Mouse (Mus musculus): ENCODE results near the gene Apaf1. TPM values are rescaled to one million over a fixed set of nuclear protein-coding genes. Genes with fewer than 3 reads are reported as not detected.

Gene Apaf1
- polyA plus RNA-seq, 2 experiments: 33.2 to 39.4 TPM

GRCm38 (mm10) chr10:90966821-90967220 is 115.7 kb downstream of the Apaf1 start:
- H3K36me3 ChIP-seq (ENCODE audit: control insufficient read depth, insufficient read depth, low read length): no peaks in the 10 kb centered on the region
- peak; percentile 46 for DNase-seq (ENCODE audit: low spot score)
- 15% methylated on average over 9 of the region's 9 CpGs for WGBS

DNA sequence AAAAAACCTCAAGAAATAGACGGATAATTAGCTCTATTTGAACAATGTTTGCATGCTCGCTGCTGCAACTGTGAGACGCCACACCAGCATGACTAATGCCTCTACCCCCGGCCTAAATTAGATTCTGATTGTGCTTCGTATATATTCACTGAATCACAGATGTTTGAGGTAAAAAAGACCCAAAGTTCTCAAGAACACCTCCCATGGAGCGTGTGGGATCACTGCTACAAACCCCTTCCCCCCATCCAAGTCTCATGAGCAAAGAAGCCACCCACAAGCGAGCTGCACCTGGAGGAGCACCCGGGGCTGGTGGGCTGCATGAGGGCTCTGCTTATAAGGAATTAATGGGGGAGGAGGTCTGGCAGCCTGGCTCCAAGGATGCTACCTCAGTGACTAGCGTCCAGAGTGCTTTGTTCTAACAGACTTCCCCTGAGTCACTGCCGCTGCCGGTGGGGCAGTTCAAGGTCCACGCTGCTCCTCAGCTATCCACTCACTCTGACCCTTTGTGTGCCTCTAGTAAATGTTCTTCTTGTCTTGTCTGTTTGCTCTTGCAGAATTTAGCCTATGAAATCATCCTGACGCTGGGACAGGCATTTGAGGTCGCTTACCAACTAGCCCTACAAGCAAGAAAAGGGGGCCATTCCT is 116.8 kb downstream of the Apaf1 start:
- H3K9ac ChIP-seq (ENCODE audit: low read depth, low read length, severe bottlenecking): no peak overlapping the region
- DNase-seq (ENCODE audit: low spot score): no peak
- peaks cover 4% of the 10 kb centered on the region; the same call in 1 of the 2 replicates for H3K4me1 ChIP-seq (ENCODE audit: control insufficient read depth, insufficient read depth, low read length)
- no peak for ATAC-seq (ENCODE audit: low FRiP score, low read depth)
- no peak overlapping the region for H3K27ac ChIP-seq (replicated peaks; ENCODE audit: low read depth, low read length)
- no peak overlapping the region for H3K4me3 ChIP-seq (replicated peaks; ENCODE audit: low read length)
- H3K36me3 ChIP-seq (ENCODE audit: control insufficient read depth, insufficient read depth, low read length): no peaks in the 10 kb centered on the region
- H3K27me3 ChIP-seq (ENCODE audit: control insufficient read depth, insufficient read depth, low read length): peaks cover 24% of the 10 kb centered on the region
- no peak overlapping the region for H3K4me2 ChIP-seq (replicated peaks; ENCODE audit: low read depth, low read length, severe bottlenecking)
- 55% methylated on average over 14 of the region's 14 CpGs for WGBS
- no peak for TF ChIP-seq POLR2A (IDR thresholded peaks at IDR 0.05; ENCODE audit: borderline replicate concordance, extremely low read depth, insufficient read depth, insufficient read length)
- no peaks in the 10 kb centered on the region for H3K9me3 ChIP-seq (ENCODE audit: control insufficient read depth, low read length)

More at GRCm38 (mm10) chr10:90966821-90967220, 115.7 kb downstream of the Apaf1 start:
- peaks cover 24% of the 10 kb centered on the region for H3K27me3 ChIP-seq (ENCODE audit: control insufficient read depth, insufficient read depth, low read length)
- no peak for TF ChIP-seq POLR2A (IDR thresholded peaks at IDR 0.05; ENCODE audit: borderline replicate concordance, extremely low read depth, insufficient read depth, insufficient read length)
- H3K9me3 ChIP-seq (ENCODE audit: control insufficient read depth, low read length): no peaks in the 10 kb centered on the region
- no peak for ATAC-seq (ENCODE audit: low FRiP score, low read depth)
- no peak overlapping the region for H3K4me2 ChIP-seq (replicated peaks; ENCODE audit: low read depth, low read length, severe bottlenecking)
- H3K27ac ChIP-seq (replicated peaks; ENCODE audit: low read depth, low read length): no peak overlapping the region
- no peak overlapping the region for H3K9ac ChIP-seq (ENCODE audit: low read depth, low read length, severe bottlenecking)
- H3K4me1 ChIP-seq (ENCODE audit: control insufficient read depth, insufficient read depth, low read length): peaks cover 4% of the 10 kb centered on the region; the same call in 1 of the 2 replicates
- no peak overlapping the region for H3K4me3 ChIP-seq (replicated peaks; ENCODE audit: low read length)

- no peak for TF ChIP-seq POLR2A (IDR thresholded peaks at IDR 0.05; ENCODE audit: borderline replicate concordance, extremely low read depth, insufficient read depth, insufficient read length)
- Histone ChIP-seq H3K9ac (ENCODE audit: low read depth, low read length, severe bottlenecking) (no peak overlapping the region), H3K4me3 (replicated peaks; ENCODE audit: low read length) (no peak overlapping the region), H3K9me3 (ENCODE audit: control insufficient read depth, low read length) (no peaks in the 10 kb centered on the region), H3K27ac (replicated peaks; ENCODE audit: low read depth, low read length) (no peak overlapping the region), H3K4me2 (replicated peaks; ENCODE audit: low read depth, low read length, severe bottlenecking) (no peak overlapping the region), H3K4me1 (ENCODE audit: control insufficient read depth, insufficient read depth, low read length) (no peaks in the 10 kb centered on the region), H3K27me3 (ENCODE audit: control insufficient read depth, insufficient read depth, low read length) (peaks cover 21% of the 10 kb centered on the region), H3K36me3 (ENCODE audit: control insufficient read depth, insufficient read depth, low read length) (no peaks in the 10 kb centered on the region)
- WGBS: 29% methylated on average over 9 of the region's 9 CpGs
- ATAC-seq (ENCODE audit: low FRiP score, low read depth) (peak; percentile 35; the same call in 1 of the 2 replicates), DNase-seq (ENCODE audit: low spot score) (no peak)
Measured at GRCm38 (mm10) chr10:90964511-90964910, 118.1 kb downstream of the Apaf1 start.

GRCm38 (mm10) chr10:90960374-90960773 is 122.2 kb downstream of the Apaf1 start:
- ATAC-seq (ENCODE audit: low FRiP score, low read depth) (no peak), DNase-seq (ENCODE audit: low spot score) (no peak)
- Histone ChIP-seq H3K9me3 (ENCODE audit: control insufficient read depth, low read length) (no peaks in the 10 kb centered on the region), H3K9ac (ENCODE audit: low read depth, low read length, severe bottlenecking) (no peak overlapping the region), H3K4me1 (ENCODE audit: control insufficient read depth, insufficient read depth, low read length) (no peaks in the 10 kb centered on the region), H3K27ac (replicated peaks; ENCODE audit: low read depth, low read length) (no peak overlapping the region), H3K4me3 (replicated peaks; ENCODE audit: low read length) (no peak overlapping the region), H3K36me3 (ENCODE audit: control insufficient read depth, insufficient read depth, low read length) (no peaks in the 10 kb centered on the region), H3K4me2 (replicated peaks; ENCODE audit: low read depth, low read length, severe bottlenecking) (no peak overlapping the region), H3K27me3 (ENCODE audit: control insufficient read depth, insufficient read depth, low read length) (no peaks in the 10 kb centered on the region)
- 67% methylated on average over 7 of the region's 7 CpGs for WGBS
- TF ChIP-seq POLR2A (IDR thresholded peaks at IDR 0.05; ENCODE audit: borderline replicate concordance, extremely low read depth, insufficient read depth, insufficient read length): no peak

DNA sequence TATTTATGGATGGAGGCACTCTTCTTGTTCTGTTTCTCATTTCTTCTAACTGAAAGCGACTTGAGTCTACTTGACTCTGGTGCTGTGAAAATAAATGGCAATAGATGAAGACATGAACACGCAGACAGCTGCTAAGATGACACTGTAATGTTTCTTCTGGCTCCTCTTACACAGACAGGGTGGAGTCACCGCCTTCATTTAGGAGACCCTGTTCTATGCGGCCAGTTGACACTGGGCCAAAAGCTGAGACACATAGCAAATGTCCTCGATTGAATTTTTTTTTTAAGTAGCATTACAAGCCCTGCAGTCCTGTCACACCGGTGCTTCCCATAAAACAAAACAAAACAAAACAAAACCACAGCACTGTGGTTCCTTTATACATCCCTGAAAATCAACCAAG is 128.7 kb downstream of the Apaf1 start:
- no peak overlapping the region for H3K4me2 ChIP-seq (replicated peaks; ENCODE audit: low read depth, low read length, severe bottlenecking)
- H3K36me3 ChIP-seq (ENCODE audit: control insufficient read depth, insufficient read depth, low read length): no peaks in the 10 kb centered on the region
- no peak overlapping the region for H3K4me3 ChIP-seq (replicated peaks; ENCODE audit: low read length)
- TF ChIP-seq POLR2A (IDR thresholded peaks at IDR 0.05; ENCODE audit: borderline replicate concordance, extremely low read depth, insufficient read depth, insufficient read length): no peak
- H3K9me3 ChIP-seq (ENCODE audit: control insufficient read depth, low read length): no peaks in the 10 kb centered on the region
- H3K9ac ChIP-seq (ENCODE audit: low read depth, low read length, severe bottlenecking): no peak overlapping the region
- no peaks in the 10 kb centered on the region for H3K27me3 ChIP-seq (ENCODE audit: control insufficient read depth, insufficient read depth, low read length)
- 0 out of 2 replicates have a peak, but pooled peaks cover 2% of the 10 kb centered on the region for H3K4me1 ChIP-seq (ENCODE audit: control insufficient read depth, insufficient read depth, low read length)
- no peak for ATAC-seq (ENCODE audit: low FRiP score, low read depth)
- no peak overlapping the region for H3K27ac ChIP-seq (replicated peaks; ENCODE audit: low read depth, low read length)
- 73% methylated on average over 6 of the region's 6 CpGs for WGBS
- no peak for DNase-seq (ENCODE audit: low spot score)

Data from limb, embryonic 14.5 days (tissue).